Mouse (Mus musculus) embryo, embryonic 10 days (tissue): Measurements from ENCODE around the gene Ankrd16.

ENCODE experiments used
- DNase-seq: peaks from one replicate; pipeline ENCODE4 v3.0.0-alpha.2; 2015; ENCODE audit warnings: low spot score

The Ankrd16 gene

DNA sequence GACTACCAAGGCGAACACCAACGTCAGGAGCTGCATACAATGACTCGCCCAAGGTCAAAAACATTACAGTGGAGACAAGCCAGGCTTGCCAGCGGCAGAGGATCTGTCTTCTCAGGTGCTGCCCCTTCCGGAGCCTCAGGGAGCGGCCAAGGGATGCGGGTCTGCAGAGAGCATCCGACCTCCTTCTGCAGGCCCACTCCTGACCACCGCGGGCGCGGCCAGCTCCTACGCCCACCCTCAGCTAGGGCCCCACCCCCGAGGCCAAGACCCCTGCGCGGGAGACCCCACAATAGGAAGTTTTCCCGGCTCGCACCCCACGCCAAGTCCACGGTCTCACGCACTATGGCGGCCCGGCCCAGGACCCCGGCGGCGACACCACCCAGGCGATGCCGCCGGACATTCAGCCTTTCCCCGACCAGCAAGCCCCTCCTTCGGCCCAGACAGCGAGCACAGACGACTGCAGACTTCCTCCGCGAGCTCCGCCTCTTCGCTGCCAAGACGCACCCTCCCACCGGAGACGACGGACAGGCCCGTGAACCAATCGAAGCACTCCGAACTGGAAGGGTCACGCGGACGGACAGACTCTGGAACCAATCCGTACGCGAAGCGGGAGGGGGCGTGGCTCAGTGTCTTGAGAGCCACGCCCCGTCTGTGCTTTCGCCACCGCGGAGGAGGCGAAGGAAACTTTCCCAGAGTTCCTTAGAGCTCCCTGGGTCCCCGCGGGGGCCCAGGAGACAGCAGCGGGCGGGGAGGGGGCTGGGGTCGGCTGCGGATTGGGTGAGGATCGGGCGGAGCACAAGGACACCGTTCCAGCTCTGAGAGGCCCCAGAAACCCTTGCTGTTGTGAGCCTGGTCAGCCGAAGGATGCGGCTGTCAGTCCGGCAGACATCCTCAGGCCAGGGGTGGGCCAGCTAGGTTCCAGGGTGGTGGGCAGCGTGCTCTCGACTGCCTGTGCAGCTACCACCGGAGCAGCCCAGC is at the start of gene Ankrd16, which contains the start of gene Fbh1:
Gene Ankrd16 (plus strand): TSS at position 786 of the 978 bp plus-strand sequence.
Gene Fbh1 (minus strand): TSS at position 492 of the 978 bp plus-strand sequence.
- DNase-seq = peak; percentile 100

DNA sequence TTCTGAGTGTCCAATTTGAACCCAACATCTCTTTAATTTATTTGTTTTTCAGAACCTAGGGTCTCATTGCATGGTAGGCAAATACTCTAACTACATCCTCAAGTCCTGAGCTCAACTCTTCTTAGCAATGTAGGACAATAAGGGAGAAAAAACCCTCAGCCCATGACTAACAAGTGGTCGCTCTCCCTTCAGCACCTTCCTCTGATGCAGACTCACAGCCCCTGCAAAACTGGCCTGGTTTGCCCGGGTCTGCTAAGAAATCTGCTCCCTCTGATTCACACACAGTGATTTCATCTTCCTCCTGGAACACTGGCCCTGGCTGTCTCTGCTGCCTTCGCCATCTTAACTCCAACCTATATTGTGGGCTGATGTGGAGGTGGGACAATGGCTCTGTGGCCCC is 48.6 kb upstream of the Ankrd16 start:
- DNase-seq = peak; percentile 36

DNA sequence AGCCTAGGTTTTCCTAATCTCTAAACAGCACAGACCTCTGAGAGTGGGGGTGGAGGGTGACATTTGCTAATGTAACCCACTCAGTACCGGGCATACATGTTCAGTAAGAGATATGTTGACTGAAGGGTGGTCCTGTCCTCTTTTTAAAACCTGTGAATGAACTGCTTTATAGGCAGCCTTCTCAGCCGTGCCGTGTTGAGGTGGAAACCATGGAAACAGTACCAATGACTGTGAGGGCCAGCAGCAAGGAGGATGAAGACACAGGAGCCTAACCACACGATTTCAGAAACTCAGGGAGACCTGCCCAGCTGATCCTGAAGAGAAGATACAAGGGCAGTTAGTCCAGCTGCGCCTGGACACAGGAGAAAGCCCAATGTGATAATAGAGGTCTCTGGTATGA is 44.7 kb upstream of the Ankrd16 start:
- DNase-seq = no peak

DNA sequence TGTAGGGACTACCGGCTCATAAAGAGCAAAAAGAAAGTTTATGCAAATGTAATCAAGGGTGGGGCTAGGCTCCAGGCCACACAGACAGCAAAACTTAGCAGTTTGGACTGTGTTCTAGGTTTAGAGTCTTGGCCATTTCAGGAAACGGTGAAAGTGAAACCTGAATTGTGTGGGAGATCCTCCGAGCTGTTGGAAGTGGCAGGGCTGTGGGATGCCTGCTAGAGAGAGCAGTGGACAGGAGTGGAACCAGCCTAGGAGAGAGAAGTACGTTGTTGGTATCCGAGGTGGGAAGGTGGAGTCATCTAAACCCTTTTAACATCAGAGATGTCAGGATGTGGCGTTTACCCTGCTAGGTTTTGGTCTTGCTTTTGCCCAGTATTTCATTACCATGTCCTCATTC is 41.8 kb upstream of the Ankrd16 start:
- no peak for DNase-seq

DNA sequence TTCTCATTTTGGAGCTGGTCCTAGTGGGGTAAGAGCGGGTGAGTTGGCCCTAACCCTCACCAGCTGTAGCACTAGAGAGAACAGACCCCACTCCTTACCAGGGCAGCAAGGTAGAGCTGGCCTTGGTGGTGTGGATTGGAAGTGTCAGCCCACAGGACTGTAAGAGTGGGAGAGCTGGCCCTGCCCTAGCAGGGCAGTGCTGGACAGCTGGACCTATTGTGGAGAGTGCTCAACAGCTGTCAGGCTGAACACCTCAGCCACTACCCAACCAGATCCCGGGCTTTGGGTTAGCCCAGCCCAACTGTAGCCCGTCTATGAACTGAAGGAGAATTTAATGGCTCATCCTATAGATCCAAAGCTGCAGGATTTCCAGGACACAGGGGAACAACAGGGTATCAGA is 38.9 kb upstream of the Ankrd16 start:
- no peak for DNase-seq

DNA sequence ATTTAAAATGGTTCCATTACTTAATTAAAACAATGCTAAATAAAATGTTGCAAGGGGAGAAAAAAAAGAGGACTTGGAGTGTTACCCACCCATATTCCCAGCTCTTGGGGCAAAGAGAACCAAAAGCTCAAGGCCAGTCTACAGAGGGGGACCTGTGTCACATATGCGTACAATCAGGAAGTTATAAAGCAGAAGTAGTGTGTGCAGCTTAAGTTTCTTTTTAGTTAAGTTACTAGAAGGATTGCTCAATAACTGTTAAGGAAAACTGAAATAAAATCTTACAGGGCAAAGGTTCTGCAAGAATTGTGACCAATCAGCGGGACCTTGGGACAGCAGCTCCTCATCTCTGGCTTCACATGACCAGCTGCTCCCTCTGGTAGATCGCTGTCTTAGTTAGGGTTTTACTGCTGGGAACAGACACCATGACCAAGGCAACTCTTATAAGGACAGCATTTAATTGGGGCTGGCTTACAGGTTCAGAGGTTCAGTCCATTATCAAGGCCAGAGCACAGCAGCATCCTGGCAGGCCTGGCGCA is 38.1 kb upstream of the Ankrd16 start:
- DNase-seq = no peak

DNA sequence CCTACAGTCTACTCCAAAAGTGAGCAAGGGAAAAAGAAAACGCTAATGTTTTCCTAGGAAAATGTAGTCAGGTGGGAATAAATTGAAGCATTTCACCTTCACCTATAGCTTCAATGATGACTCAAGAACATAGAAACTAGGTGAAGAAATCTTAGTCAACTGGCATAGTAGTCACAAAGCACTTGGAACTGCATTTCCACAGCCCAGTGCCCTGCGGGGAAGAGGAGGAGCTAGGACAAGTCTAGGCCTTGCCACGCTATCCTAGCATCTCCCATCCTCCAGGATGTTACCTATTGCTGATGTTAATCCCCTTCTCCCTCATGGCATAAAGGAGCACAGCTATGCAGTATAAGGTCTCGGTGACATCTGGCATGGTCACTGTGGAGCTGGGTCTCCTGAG is 15.1 kb upstream of the Ankrd16 start:
- DNase-seq = no peak

DNA sequence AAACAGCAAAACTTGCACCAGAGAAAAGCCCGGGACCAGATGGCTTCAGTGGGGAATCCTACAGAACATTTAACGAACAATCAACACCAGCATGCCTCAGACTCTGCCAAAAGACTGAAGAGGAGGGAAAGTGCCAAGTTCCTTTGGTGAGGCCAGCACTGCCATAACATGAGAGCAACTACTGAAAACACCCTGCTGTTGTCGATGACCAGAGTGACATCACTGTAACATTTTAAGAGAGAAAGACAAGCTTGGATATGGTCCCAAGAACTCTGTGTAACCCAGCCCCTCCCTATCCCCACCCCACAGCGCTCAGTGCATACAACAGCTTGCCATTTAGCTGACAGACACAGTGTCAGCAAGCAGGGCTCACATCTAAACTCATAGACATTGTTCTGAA is 12.0 kb upstream of the Ankrd16 start:
- no peak for DNase-seq

DNA sequence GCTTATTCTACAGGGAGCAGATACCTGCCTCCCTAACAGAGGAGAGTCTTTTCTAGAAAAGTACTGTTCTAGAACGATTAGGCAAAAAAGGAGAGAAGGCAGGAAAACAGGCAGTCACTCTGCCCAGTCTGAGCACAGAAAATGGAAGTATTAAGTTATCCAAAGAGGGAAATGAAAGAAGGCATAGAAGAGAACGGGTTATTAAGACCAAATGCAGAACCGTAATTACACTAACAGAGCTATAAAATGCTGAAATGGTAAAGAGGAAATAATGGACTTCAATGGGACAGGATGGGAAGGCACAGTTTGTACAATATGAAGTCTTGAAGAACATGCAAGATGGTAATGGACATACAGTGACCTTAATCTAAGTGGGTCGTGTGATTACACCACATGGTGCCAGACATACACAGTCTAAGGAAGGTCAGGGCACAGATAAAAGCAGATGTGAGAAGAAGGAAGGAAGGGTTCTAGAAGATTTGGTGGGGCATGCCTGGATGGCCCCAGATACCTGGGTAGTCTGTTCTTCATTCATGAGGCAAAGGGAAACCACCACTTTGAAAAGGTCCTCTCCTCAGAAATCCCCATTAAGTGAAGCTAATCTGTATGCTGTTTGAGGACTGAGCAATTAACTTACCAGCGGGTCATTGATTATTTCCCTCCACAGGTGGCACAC is 11.1 kb upstream of the Ankrd16 start:
- DNase-seq = no peak

DNA sequence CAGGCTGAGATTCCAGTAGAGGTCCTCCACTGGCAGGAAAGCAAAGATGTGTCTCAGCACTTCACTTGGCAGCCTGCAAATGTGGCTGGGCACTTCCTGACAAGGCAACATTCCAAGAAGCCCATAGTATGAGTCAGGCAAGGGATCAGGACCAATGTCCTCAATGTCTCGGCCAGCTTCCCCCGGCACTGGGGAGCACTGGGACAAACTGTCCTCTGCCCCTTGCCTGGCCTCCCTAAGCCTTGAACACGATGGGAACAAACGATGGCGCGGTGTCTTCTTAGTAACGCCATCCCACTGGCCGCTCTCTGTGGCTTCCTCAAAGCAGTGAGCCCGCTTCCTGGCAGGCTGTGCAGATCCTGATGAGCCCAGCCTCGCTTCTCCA is 10.5 kb upstream of the Ankrd16 start:
- no peak for DNase-seq

DNA sequence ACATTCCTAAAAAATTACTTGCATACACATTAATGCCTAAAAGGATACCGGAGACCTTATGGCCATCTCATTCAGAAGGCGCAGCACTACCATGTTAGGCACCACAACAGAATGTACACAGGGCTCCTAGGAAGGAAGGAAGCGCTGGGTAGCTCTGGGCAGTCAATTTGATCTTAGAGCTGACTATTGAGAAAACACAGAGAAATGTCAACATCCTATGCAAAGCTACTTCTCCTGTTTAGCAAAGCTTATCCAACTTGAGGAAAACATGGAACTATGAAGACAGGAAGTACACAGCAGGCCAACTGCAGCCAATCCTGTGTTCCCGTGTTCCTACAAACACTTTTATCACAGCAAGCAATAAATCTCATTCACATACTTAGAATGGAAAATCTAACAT is 6.0 kb upstream of the Ankrd16 start:
- DNase-seq = no peak

DNA sequence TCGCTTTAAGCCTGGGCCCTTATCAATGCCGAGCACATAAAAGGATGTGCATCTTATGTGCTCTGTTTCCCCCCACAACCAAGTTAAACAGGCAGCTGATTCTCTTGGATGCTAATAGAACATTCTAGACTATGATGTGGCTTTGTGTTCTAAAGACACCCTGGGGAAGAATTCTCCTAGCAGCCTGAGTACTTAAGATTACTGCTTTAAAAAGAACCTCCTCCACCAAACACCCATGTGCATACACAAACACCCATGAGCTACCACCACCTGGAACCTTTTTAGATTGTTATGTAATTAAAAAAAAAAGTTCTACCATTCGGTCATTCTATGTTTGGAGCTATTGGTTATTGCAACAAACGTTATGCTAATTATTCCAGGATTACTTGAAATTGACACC is 5.3 kb upstream of the Ankrd16 start:
- no peak for DNase-seq

DNA sequence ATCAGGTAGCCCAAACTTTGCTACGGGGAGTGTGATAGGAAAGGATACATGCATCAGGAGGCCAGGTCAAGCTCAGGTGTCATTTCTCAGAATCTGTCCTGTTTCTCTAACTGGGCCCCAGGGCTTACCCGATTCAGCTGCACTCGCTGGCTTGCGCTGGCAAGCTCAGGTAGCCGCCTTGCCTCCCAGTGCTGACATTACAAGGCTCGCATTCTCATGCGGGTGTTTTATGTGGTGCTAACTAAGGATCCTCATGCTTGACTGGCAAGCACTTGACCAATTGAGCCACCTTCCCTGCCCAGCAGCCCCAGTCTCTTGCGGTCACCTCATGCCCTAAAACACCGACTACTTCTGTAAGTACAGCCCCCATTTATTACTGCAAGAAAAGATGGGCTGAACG is 3.2 kb upstream of the Ankrd16 start:
- no peak for DNase-seq

DNA sequence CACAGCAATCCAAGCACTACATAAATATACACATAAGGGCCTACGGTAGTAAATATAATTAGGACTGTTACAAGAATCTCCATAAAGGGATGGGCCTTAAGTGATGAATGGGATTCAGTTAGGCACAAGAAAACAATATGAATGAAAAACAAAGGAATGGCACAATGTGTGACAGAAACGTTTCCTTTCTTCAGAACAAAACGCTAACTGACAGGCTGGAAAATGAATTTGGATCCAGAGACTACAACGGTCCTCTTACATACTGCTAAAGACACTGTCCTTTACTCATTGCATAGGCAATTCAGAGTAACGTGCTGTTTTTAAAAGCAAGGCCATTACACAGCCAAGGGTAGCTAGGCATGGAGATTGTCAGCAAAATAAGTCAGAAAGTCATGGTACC is 2.6 kb upstream of the Ankrd16 start:
- no peak for DNase-seq

DNA sequence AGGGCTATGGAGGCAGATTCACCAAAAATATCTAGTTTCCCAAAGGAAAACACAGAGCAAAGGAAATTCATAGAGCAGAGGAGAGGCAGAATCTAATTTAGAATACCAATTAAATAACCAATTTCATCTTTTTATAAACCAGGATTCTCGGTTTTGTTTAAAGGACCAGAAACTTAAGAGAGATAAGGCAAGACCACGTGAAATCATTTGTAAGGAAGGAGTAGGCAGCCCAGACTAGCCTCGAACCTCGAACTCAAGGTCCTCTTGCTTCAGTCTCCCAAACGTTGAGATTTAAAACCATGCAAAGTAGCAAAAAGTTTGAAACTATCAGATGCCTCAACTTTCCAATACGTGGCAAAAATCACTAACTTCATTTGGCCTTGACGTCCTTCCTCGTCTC is 1.3 kb upstream of the Ankrd16 start:
- DNase-seq = no peak

DNA sequence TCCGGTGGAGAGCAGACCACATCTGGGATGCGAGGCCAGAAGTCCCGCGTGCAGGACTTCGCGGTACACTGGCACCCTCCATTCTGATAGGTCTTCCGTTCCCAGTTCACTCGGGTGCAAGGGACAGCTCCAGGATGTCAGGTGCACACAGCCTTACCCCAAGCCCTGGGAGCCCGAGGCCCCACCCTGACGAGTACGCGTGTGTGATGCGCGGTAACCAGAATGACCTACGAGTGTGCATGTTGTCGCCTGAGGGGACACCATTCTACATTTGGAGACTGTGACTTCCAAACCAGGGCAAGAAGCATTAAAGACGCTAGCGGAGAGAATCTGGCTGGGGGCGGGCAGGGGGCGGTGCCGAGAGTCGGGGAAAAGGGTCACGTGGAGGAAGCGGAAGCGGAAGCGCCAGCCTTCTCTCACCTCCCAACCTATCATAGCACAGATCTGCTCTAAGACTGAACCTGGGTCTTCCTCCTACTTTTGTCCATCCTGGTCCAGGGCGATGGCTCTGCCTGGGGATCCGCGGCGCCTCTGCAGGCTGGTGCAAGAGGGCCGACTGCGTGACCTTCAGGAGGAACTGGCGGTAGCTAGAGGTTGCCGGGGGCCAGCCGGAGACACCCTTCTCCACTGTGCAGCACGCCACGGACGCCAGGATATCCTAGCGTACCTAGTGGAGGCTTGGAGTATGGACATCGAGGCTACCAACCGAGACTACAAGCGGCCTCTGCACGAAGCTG is 579 bp downstream of the Ankrd16 start:
- peak; percentile 90 for DNase-seq

DNA sequence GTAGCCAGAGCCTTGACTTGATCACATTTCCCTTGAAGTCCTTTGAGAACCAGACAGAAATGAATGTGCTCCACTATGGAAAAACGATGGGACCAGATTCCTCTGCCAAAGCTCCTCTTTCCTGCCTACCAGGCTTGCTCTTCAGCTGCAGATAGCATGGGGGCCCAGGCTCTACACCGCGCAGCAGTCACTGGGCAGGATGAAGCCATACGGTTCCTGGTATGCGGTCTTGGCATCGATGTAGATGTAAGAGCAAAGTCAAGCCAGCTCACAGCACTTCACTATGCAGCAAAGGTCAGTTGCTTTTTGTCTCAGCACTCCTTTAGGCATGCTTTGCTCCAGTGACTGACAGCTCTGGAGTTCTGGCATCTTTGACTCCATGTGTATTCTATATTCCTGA is 6.5 kb downstream of the Ankrd16 start:
- DNase-seq = no peak

DNA sequence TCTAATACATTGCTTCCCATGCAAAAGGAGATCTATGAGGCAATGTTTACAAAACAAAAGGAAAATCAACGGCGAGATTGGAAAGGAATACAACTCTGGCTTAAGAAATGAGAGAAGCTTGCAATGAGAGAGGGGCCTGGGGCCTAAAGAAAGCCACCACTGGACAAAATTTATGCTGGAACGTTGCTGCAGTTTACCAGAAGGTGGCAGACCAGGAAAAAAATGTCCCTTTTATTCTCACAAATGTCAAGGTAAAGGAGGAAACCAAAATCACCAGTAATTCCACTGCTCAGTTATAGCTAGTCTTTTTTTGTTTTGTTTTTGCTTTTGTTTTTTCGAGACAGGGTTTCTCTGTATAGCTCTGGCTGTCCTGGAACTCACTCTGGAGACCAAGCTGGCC is 17.0 kb downstream of the Ankrd16 start:
- no peak for DNase-seq

DNA sequence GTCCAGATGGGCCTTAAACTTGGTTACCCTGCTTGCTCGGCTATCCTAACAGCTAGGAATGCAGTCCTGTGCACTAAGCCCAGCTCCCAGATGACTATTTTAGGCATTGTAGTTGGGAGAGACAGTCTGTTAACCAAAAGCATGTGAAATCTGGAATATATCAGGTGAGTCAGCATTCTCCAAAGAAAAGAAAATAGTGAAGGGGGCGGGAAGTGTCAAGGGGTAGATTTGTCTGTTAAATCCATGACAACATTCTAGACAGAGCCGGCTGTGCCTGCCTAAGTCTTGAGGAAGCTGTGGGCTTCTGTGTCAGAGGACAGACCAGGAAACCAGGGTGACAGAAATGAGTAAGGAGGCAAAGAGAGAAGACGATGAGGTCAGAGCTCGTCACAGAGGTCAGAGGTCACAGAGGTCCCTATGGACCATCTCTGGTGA is 20.3 kb downstream of the Ankrd16 start:
- DNase-seq = peak; percentile 44

DNA sequence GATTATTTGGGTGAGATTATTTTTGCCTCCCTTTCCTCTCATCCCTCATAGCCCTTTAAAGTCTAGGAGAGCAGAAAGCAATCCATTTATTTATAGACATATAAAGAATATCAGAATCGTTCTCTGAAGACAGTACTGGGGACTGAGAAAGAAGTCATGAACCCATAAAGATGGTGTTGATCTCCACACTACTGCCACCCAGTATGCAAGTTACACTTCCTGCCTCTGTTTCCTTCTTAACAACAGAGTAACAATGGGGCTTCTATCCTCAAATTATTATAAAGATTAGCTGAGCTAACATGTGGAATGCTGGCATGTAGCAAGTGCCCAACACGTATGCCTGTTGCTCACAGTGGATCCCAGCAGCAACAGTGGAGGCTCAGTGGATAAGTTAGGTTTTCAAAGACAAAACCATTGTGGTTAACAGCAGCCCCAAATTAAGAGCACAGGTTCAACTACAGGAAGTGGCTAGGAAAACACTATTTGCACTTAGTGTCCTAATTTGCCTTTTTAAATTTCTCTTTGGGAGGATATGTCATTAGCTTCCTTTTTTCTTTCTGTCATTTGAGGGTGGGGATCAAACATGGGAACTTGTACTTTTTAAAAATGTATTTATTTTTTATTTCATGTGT is 23.7 kb downstream of the Ankrd16 start:
- DNase-seq = no peak
